Mouse (Mus musculus): ENCODE measurements around the gene Zbtb22. TPM values are rescaled to one million over a fixed set of nuclear protein-coding genes. Genes with fewer than 3 reads are reported as not detected.
"Not testable (repeated sequence)": the region's sequence is repeated elsewhere in the genome, so short reads cannot be mapped to it uniquely, and the experiment has no call there.

The Zbtb22 gene
- polyA plus RNA-seq, 1 experiment from 2014 or later, result 9.1 TPM

GRCm38 (mm10) chr17:33947430-33948089, 31.9 kb downstream of the Zbtb22 start:
- H3K27ac ChIP-seq (ENCODE audit: low read length), result no peak overlapping the region; the same call in 1 of the 2 replicates
- 48% methylated on average over 10 of the region's 10 CpGs for WGBS (ENCODE audit: insufficient replicate concordance)
- ATAC-seq (ENCODE audit: low read depth), result no peak
- H3K4me1 ChIP-seq (ENCODE audit: control insufficient read depth, low read depth, low read length), result peaks cover 23% of the 10 kb centered on the region
- H3K4me2 ChIP-seq (ENCODE audit: low read depth, low read length), result no peak overlapping the region
- H3K36me3 ChIP-seq (ENCODE audit: control insufficient read depth, insufficient read depth), result peaks cover 14% of the 10 kb centered on the region
- H3K27me3 ChIP-seq (ENCODE audit: control insufficient read depth, insufficient read depth, low read depth, low read length), result no peaks in the 10 kb centered on the region
- no peaks in the 10 kb centered on the region for H3K9me3 ChIP-seq (replicated peaks; ENCODE audit: control insufficient read depth, low read length)
- no peak overlapping the region for H3K9ac ChIP-seq (ENCODE audit: low read depth, low read length)
- H3K4me3 ChIP-seq (ENCODE audit: low read depth, low read length), result no peak overlapping the region

GRCm38 (mm10) chr17:33948090-33948904, 32.6 kb downstream of the Zbtb22 start:
- Histone ChIP-seq H3K36me3 (ENCODE audit: control insufficient read depth, insufficient read depth) (peaks cover 21% of the 10 kb centered on the region), H3K27me3 (ENCODE audit: control insufficient read depth, insufficient read depth, low read depth, low read length) (no peaks in the 10 kb centered on the region), H3K4me3 (ENCODE audit: low read depth, low read length) (no peak overlapping the region), H3K9ac (ENCODE audit: low read depth, low read length) (no peak overlapping the region), H3K4me2 (ENCODE audit: low read depth, low read length) (no peak overlapping the region), H3K27ac (ENCODE audit: low read length) (no peak overlapping the region), H3K4me1 (ENCODE audit: control insufficient read depth, low read depth, low read length) (peaks cover 30% of the 10 kb centered on the region), H3K9me3 (replicated peaks; ENCODE audit: control insufficient read depth, low read length) (no peaks in the 10 kb centered on the region)
- WGBS (ENCODE audit: insufficient replicate concordance), result 78% methylated on average over 22 of the region's 22 CpGs
- ATAC-seq (ENCODE audit: low read depth), result no peak

- H3K9ac ChIP-seq (ENCODE audit: low read depth, low read length), result no peak overlapping the region
- H3K9me3 ChIP-seq (replicated peaks; ENCODE audit: control insufficient read depth, low read length), result no peaks in the 10 kb centered on the region
- H3K36me3 ChIP-seq (ENCODE audit: control insufficient read depth, insufficient read depth), result peaks cover 22% of the 10 kb centered on the region
- H3K4me2 ChIP-seq (ENCODE audit: low read depth, low read length), result no peak overlapping the region
- ATAC-seq (ENCODE audit: low read depth), result no peak
- no peaks in the 10 kb centered on the region for H3K27me3 ChIP-seq (ENCODE audit: control insufficient read depth, insufficient read depth, low read depth, low read length)
- no peak overlapping the region for H3K27ac ChIP-seq (ENCODE audit: low read length)
- 76% methylated on average over 19 of the region's 19 CpGs for WGBS (ENCODE audit: insufficient replicate concordance)
- no peak overlapping the region for H3K4me3 ChIP-seq (ENCODE audit: low read depth, low read length)
- peaks cover 38% of the 10 kb centered on the region for H3K4me1 ChIP-seq (ENCODE audit: control insufficient read depth, low read depth, low read length)
These were observed 33.3 kb downstream of the Zbtb22 start for GRCm38 (mm10) chr17:33948905-33949537.

GRCm38 (mm10) chr17:33950131-33950625, 34.5 kb downstream of the Zbtb22 start:
- Histone ChIP-seq H3K4me1 (ENCODE audit: control insufficient read depth, low read depth, low read length) (peaks cover 45% of the 10 kb centered on the region), H3K9me3 (replicated peaks; ENCODE audit: control insufficient read depth, low read length) (no peaks in the 10 kb centered on the region), H3K27me3 (ENCODE audit: control insufficient read depth, insufficient read depth, low read depth, low read length) (no peaks in the 10 kb centered on the region), H3K4me2 (ENCODE audit: low read depth, low read length) (peak overlapping the region; percentile 88), H3K36me3 (ENCODE audit: control insufficient read depth, insufficient read depth) (peaks cover 16% of the 10 kb centered on the region), H3K27ac (ENCODE audit: low read length) (no peak overlapping the region), H3K4me3 (ENCODE audit: low read depth, low read length) (no peak overlapping the region; the same call in 1 of the 2 replicates), H3K9ac (ENCODE audit: low read depth, low read length) (no peak overlapping the region; the same call in 1 of the 2 replicates)
- WGBS (ENCODE audit: insufficient replicate concordance), result 74% methylated on average over 10 of the region's 10 CpGs
- ATAC-seq (ENCODE audit: low read depth), result no peak

DNA sequence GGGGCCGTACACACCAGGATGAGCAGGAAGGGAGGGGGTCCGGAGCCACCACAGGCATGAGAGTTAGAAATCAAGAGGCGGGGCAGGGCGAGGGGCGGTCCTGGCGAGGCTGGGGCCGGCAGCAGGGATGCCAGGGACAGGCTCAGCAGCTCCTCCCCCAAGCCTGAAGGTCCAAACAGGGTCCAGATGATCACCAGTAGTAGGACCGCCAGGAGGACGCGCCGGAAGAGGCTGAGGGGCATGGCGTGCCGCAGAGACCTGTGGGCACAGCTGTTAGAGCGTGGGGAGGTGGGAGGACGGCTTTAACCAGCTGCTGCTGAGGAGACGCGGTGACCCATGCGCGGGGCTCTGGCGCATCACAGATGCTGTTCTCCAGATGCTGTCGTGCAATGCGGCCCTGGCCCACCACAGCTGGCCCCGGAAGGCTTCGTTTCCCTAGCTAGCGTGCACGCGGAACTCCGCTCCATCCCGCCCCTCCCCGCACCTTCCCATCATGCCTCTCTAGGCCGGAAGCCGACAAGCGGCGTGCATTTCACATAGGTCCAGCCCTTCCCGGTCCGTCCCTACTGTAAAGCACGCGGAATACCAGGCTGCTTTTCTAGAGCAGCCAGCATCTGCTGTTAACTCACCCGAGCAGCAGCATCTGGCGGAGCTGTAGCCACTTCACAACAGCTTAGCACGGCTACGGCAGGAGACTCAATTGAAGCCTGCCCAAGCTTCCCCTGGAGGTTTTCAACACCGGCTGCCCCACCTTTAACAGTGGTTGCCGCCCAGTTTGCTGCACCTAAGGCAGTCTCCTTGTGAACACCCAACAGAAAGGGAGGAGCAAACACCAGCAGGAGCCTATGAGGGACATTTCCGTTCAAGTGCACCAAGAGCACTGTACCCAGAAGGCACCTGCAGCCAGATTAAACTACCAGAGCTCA, 35.6 kb downstream of the Zbtb22 start, which contains the start of gene B3galt4:
Gene B3galt4, minus strand, starts transcription at position 468 of the 926 bp plus-strand sequence.
- peak within 1 kb of the TSS; percentile 65 for H3K4me3 ChIP-seq (ENCODE audit: low read depth, low read length)
- peak within 1 kb of the TSS; percentile 88 for H3K4me2 ChIP-seq (ENCODE audit: low read depth, low read length)
- peak within 1 kb of the TSS; percentile 82 for H3K27ac ChIP-seq (ENCODE audit: low read length)
- ATAC-seq (ENCODE audit: low read depth), result peak; percentile 56
- peaks cover 45% of the 10 kb centered on the region for H3K4me1 ChIP-seq (ENCODE audit: control insufficient read depth, low read depth, low read length)
- no peaks in the 10 kb centered on the region for H3K9me3 ChIP-seq (replicated peaks; ENCODE audit: control insufficient read depth, low read length)
- whole genome bisulfite sequencing (ENCODE audit: insufficient replicate concordance), result under 1% methylated on average over 45 of the region's 45 CpGs
- H3K9ac ChIP-seq (ENCODE audit: low read depth, low read length), result peak within 1 kb of the TSS; percentile 67
- H3K27me3 ChIP-seq (ENCODE audit: control insufficient read depth, insufficient read depth, low read depth, low read length), result no peaks in the 10 kb centered on the region
- H3K36me3 ChIP-seq (ENCODE audit: control insufficient read depth, insufficient read depth), result peaks cover 16% of the 10 kb centered on the region

DNA sequence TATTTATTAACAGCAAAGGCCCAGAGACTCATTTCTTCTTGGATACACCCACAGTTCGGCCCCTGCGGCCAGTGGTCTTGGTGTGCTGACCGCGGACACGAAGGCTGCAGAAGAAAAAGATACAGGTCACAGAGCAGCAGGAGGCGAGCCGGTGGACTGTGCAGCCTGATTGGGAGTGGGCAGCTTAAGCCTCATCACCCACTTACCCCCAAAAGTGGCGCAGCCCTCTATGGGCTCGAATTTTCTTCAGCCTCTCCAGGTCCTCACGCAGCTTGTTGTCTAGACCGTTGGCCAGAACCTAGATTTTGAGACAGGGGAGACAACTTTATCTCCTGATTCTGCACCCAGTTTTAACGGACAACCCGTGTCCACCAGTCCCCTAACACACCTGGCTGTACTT, 36.3 kb downstream of the Zbtb22 start:
- not testable (repeated sequence) for H3K9me3 ChIP-seq (replicated peaks; ENCODE audit: control insufficient read depth, low read length); H3K27me3 ChIP-seq (ENCODE audit: control insufficient read depth, insufficient read depth, low read depth, low read length); ATAC-seq (ENCODE audit: low read depth)
- peak overlapping the region; percentile 65 for H3K4me3 ChIP-seq (ENCODE audit: low read depth, low read length)
- peaks cover 16% of the 10 kb centered on the region for H3K36me3 ChIP-seq (ENCODE audit: control insufficient read depth, insufficient read depth)
- WGBS (ENCODE audit: insufficient replicate concordance), result 63% methylated on average over 13 of the region's 13 CpGs
- H3K27ac ChIP-seq (ENCODE audit: low read length), result peak overlapping the region; percentile 82
- peaks cover 50% of the 10 kb centered on the region for H3K4me1 ChIP-seq (ENCODE audit: control insufficient read depth, low read depth, low read length)
- H3K9ac ChIP-seq (ENCODE audit: low read depth, low read length), result peak overlapping the region; percentile 67; the same call in 1 of the 2 replicates
- H3K4me2 ChIP-seq (ENCODE audit: low read depth, low read length), result peak overlapping the region; percentile 88

GRCm38 (mm10) chr17:33952879-33953278, 37.2 kb downstream of the Zbtb22 start:
- WGBS (ENCODE audit: insufficient replicate concordance), result 72% methylated on average over 4 of the region's 4 CpGs
- no peak for ATAC-seq (ENCODE audit: low read depth)
- H3K36me3 ChIP-seq (ENCODE audit: control insufficient read depth, insufficient read depth), result peaks cover 16% of the 10 kb centered on the region

DNA sequence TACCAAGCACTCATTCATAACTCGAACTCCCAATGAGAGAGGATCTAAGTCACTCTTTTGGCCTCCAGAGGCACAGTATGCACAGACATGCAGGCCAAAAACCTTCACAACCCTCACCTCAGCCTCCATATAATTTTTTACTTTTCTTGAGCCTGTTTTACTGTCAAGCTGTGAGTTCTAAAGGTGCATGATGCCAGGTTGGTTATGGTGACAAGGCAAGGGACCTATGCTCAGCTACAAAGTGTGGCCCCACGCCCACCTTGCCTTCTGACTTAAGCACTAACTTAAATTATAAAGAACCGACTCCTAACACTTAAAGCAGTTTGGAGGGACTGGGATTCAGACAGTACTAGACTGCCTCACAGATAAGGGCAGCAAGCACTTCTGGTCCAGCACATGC, 37.6 kb downstream of the Zbtb22 start:
- no peak for ATAC-seq (ENCODE audit: low read depth)
- H3K4me2 ChIP-seq (ENCODE audit: low read depth, low read length), result peak overlapping the region; percentile 88
- WGBS (ENCODE audit: insufficient replicate concordance), result 50% methylated on average over 3 of the region's 3 CpGs
- H3K27ac ChIP-seq (ENCODE audit: low read length), result peak overlapping the region; percentile 37
- peaks cover 50% of the 10 kb centered on the region for H3K4me1 ChIP-seq (ENCODE audit: control insufficient read depth, low read depth, low read length)
- no peaks in the 10 kb centered on the region for H3K27me3 ChIP-seq (ENCODE audit: control insufficient read depth, insufficient read depth, low read depth, low read length)
- H3K9ac ChIP-seq (ENCODE audit: low read depth, low read length), result peak overlapping the region; percentile 91
- no peaks in the 10 kb centered on the region for H3K9me3 ChIP-seq (replicated peaks; ENCODE audit: control insufficient read depth, low read length)
- peak overlapping the region; percentile 88 for H3K4me3 ChIP-seq (ENCODE audit: low read depth, low read length)
- H3K36me3 ChIP-seq (ENCODE audit: control insufficient read depth, insufficient read depth), result peaks cover 16% of the 10 kb centered on the region

More at GRCm38 (mm10) chr17:33952879-33953278, 37.2 kb downstream of the Zbtb22 start:
- Histone ChIP-seq H3K27me3 (ENCODE audit: control insufficient read depth, insufficient read depth, low read depth, low read length) (no peaks in the 10 kb centered on the region), H3K27ac (ENCODE audit: low read length) (peak overlapping the region; percentile 37), H3K4me2 (ENCODE audit: low read depth, low read length) (peak overlapping the region; percentile 88), H3K4me3 (ENCODE audit: low read depth, low read length) (peak overlapping the region; percentile 88), H3K4me1 (ENCODE audit: control insufficient read depth, low read depth, low read length) (peaks cover 50% of the 10 kb centered on the region), H3K9me3 (replicated peaks; ENCODE audit: control insufficient read depth, low read length) (no peaks in the 10 kb centered on the region), H3K9ac (ENCODE audit: low read depth, low read length) (peak overlapping the region; percentile 91)

Measured in liver, embryonic 16.5 days (tissue).